Mouse (Mus musculus): ENCODE results near the gene Spaca4. TPM values are rescaled to one million over a fixed set of nuclear protein-coding genes. Genes with fewer than 3 reads are reported as not detected.

Gene Spaca4
- polyA plus RNA-seq, 1 experiment from 2014 or later, result not detected

- WGBS, result 79% methylated on average over 14 of the region's 14 CpGs
- no peak within 1 kb of the TSS for H3K4me2 ChIP-seq (ENCODE audit: low read length)
These were observed 5.0 kb downstream of the Spaca4 start, which contains the start of gene Fam83e for GRCm38 (mm10) chr7:45720413-45721233. Gene Fam83e, plus strand, starts transcription at chr7:45721212.

GRCm38 (mm10) chr7:45719738-45720412 is 5.7 kb downstream of the Spaca4 start:
- peaks cover 58% of the 10 kb centered on the region for H3K36me3 ChIP-seq (ENCODE audit: control insufficient read depth, insufficient read depth, low read length)
- no peak overlapping the region; the same call in 1 of the 2 replicates for H3K4me2 ChIP-seq (ENCODE audit: low read length)
- 92% methylated on average over 15 of the region's 16 CpGs for WGBS
- no peak overlapping the region for H3K4me3 ChIP-seq (ENCODE audit: control insufficient read depth in 1 of 2, insufficient read depth in 1 of 2, low read depth in 1 of 2, low read length in 2 of 2)
- no peaks in the 10 kb centered on the region for H3K9me3 ChIP-seq (ENCODE audit: control insufficient read depth, low read length)
- no peaks in the 10 kb centered on the region for H3K27me3 ChIP-seq (ENCODE audit: control insufficient read depth, insufficient read depth, low read length)
- H3K4me1 ChIP-seq (ENCODE audit: control insufficient read depth in 2 of 2, insufficient read depth in 2 of 2, low read length in 2 of 2), result peaks cover 13 to 35% of the 10 kb centered on the region in 2 experiments
- H3K9ac ChIP-seq (ENCODE audit: low read length), result no peak overlapping the region; the same call in 1 of the 2 replicates
- no peak for ATAC-seq (ENCODE audit: insufficient number of reproducible peaks, insufficient read depth, low FRiP score, low read depth)
- H3K27ac ChIP-seq (replicated peaks in 1 of 2; ENCODE audit: control insufficient read depth in 1 of 2, insufficient read depth in 1 of 2, low read depth in 2 of 2, low read length in 2 of 2), result no peak overlapping the region

More at GRCm38 (mm10) chr7:45720413-45721233, 5.0 kb downstream of the Spaca4 start, which contains the start of gene Fam83e:
- Histone ChIP-seq H3K27me3 (ENCODE audit: control insufficient read depth, insufficient read depth, low read length) (no peaks in the 10 kb centered on the region), H3K4me1 (ENCODE audit: control insufficient read depth in 2 of 2, insufficient read depth in 2 of 2, low read length in 2 of 2) (peaks cover 10 to 31% of the 10 kb centered on the region in 2 experiments), H3K4me3 (ENCODE audit: control insufficient read depth in 1 of 2, insufficient read depth in 1 of 2, low read depth in 1 of 2, low read length in 2 of 2) (no peak within 1 kb of the TSS), H3K9me3 (ENCODE audit: control insufficient read depth, low read length) (no peaks in the 10 kb centered on the region), H3K9ac (ENCODE audit: low read length) (no peak within 1 kb of the TSS), H3K36me3 (ENCODE audit: control insufficient read depth, insufficient read depth, low read length) (peaks cover 65% of the 10 kb centered on the region), H3K27ac (replicated peaks in 1 of 2; ENCODE audit: control insufficient read depth in 1 of 2, insufficient read depth in 1 of 2, low read depth in 2 of 2, low read length in 2 of 2) (no peak within 1 kb of the TSS)
- no peak for ATAC-seq (ENCODE audit: insufficient number of reproducible peaks, insufficient read depth, low FRiP score, low read depth)

DNA sequence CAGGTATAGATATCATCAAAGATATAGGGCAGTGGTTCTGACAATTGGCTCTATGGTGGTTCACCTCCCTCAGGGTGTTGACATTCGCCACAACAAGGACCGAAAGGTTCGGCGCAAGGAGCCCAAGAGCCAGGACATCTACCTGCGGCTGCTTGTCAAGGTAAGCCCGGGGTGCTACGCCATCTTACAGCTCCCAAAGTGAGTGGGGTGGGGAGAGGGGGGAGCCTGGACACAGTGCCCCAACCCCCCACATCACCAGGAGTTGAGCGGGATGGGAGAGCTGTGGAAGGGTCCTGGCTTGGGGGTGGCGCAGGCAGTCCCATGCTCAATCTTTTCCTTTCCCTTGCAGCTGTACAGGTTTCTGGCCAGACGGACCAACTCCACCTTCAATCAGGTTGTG is 6.4 kb downstream of the Spaca4 start:
- 84% methylated on average over 10 of the region's 10 CpGs for WGBS
- no peaks in the 10 kb centered on the region for H3K9me3 ChIP-seq (ENCODE audit: control insufficient read depth, low read length)
- ATAC-seq (ENCODE audit: insufficient number of reproducible peaks, insufficient read depth, low FRiP score, low read depth), result no peak
- H3K27ac ChIP-seq (replicated peaks in 1 of 2; ENCODE audit: control insufficient read depth in 1 of 2, insufficient read depth in 1 of 2, low read depth in 2 of 2, low read length in 2 of 2), result no peak overlapping the region
- H3K9ac ChIP-seq (ENCODE audit: low read length), result peak overlapping the region; percentile 89
- H3K27me3 ChIP-seq (ENCODE audit: control insufficient read depth, insufficient read depth, low read length), result no peaks in the 10 kb centered on the region
- peaks cover 17 to 41% of the 10 kb centered on the region in 2 experiments for H3K4me1 ChIP-seq (ENCODE audit: control insufficient read depth in 2 of 2, insufficient read depth in 2 of 2, low read length in 2 of 2)
- peak overlapping the region; percentile 86 for H3K4me2 ChIP-seq (ENCODE audit: low read length)
- H3K36me3 ChIP-seq (ENCODE audit: control insufficient read depth, insufficient read depth, low read length), result peaks cover 52% of the 10 kb centered on the region
- peak overlapping the region; percentile 63 to 88 for H3K4me3 ChIP-seq (ENCODE audit: control insufficient read depth in 1 of 2, insufficient read depth in 1 of 2, low read depth in 1 of 2, low read length in 2 of 2)

GRCm38 (mm10) chr7:45718331-45718730 is 7.3 kb downstream of the Spaca4 start:
- H3K4me3 ChIP-seq (ENCODE audit: control insufficient read depth in 1 of 2, insufficient read depth in 1 of 2, low read depth in 1 of 2, low read length in 2 of 2), result peak overlapping the region; percentile 63 to 88

GRCm38 (mm10) chr7:45717918-45718297 is 7.7 kb downstream of the Spaca4 start, which contains the start of gene Sphk2:
Gene Sphk2, minus strand, starts transcription at chr7:45718002.
- Histone ChIP-seq H3K9me3 (ENCODE audit: control insufficient read depth, low read length) (no peaks in the 10 kb centered on the region), H3K27ac (replicated peaks in 1 of 2; ENCODE audit: control insufficient read depth in 1 of 2, insufficient read depth in 1 of 2, low read depth in 2 of 2, low read length in 2 of 2) (peak within 1 kb of the TSS; percentile 84 to 94), H3K27me3 (ENCODE audit: control insufficient read depth, insufficient read depth, low read length) (no peaks in the 10 kb centered on the region), H3K4me3 (ENCODE audit: control insufficient read depth in 1 of 2, insufficient read depth in 1 of 2, low read depth in 1 of 2, low read length in 2 of 2) (peak within 1 kb of the TSS; percentile 63 to 88), H3K4me1 (ENCODE audit: control insufficient read depth in 2 of 2, insufficient read depth in 2 of 2, low read length in 2 of 2) (peaks cover 17 to 44% of the 10 kb centered on the region in 2 experiments), H3K36me3 (ENCODE audit: control insufficient read depth, insufficient read depth, low read length) (peaks cover 50% of the 10 kb centered on the region), H3K9ac (ENCODE audit: low read length) (peak within 1 kb of the TSS; percentile 89), H3K4me2 (ENCODE audit: low read length) (peak within 1 kb of the TSS; percentile 90)
- ATAC-seq (ENCODE audit: insufficient number of reproducible peaks, insufficient read depth, low FRiP score, low read depth), result peak; percentile 73
- whole genome bisulfite sequencing, result under 1% methylated on average over 41 of the region's 41 CpGs

More at GRCm38 (mm10) chr7:45718331-45718730, 7.3 kb downstream of the Spaca4 start:
- WGBS, result under 1% methylated on average over 20 of the region's 20 CpGs
- peaks cover 17 to 44% of the 10 kb centered on the region in 2 experiments for H3K4me1 ChIP-seq (ENCODE audit: control insufficient read depth in 2 of 2, insufficient read depth in 2 of 2, low read length in 2 of 2)
- peaks cover 50% of the 10 kb centered on the region for H3K36me3 ChIP-seq (ENCODE audit: control insufficient read depth, insufficient read depth, low read length)
- peak overlapping the region; percentile 89 for H3K9ac ChIP-seq (ENCODE audit: low read length)
- H3K27me3 ChIP-seq (ENCODE audit: control insufficient read depth, insufficient read depth, low read length), result no peaks in the 10 kb centered on the region
- H3K9me3 ChIP-seq (ENCODE audit: control insufficient read depth, low read length), result no peaks in the 10 kb centered on the region
- peak overlapping the region; percentile 84 to 87 for H3K27ac ChIP-seq (replicated peaks in 1 of 2; ENCODE audit: control insufficient read depth in 1 of 2, insufficient read depth in 1 of 2, low read depth in 2 of 2, low read length in 2 of 2)
- ATAC-seq (ENCODE audit: insufficient number of reproducible peaks, insufficient read depth, low FRiP score, low read depth), result no peak
- H3K4me2 ChIP-seq (ENCODE audit: low read length), result peak overlapping the region; percentile 86

- Histone ChIP-seq H3K4me2 (ENCODE audit: low read length) (peak overlapping the region; percentile 90), H3K27ac (replicated peaks in 1 of 2; ENCODE audit: control insufficient read depth in 1 of 2, insufficient read depth in 1 of 2, low read depth in 2 of 2, low read length in 2 of 2) (peak overlapping the region; percentile 84 to 94), H3K27me3 (ENCODE audit: control insufficient read depth, insufficient read depth, low read length) (no peaks in the 10 kb centered on the region), H3K36me3 (ENCODE audit: control insufficient read depth, insufficient read depth, low read length) (peaks cover 52% of the 10 kb centered on the region), H3K9ac (ENCODE audit: low read length) (peak overlapping the region; percentile 88), H3K9me3 (ENCODE audit: control insufficient read depth, low read length) (no peaks in the 10 kb centered on the region), H3K4me3 (ENCODE audit: control insufficient read depth in 1 of 2, insufficient read depth in 1 of 2, low read depth in 1 of 2, low read length in 2 of 2) (peak overlapping the region; percentile 63 to 88), H3K4me1 (ENCODE audit: control insufficient read depth in 2 of 2, insufficient read depth in 2 of 2, low read length in 2 of 2) (peaks cover 17 to 44% of the 10 kb centered on the region in 2 experiments)
- WGBS, result 8% methylated on average over 31 of the region's 31 CpGs
- ATAC-seq (ENCODE audit: insufficient number of reproducible peaks, insufficient read depth, low FRiP score, low read depth), result peak; percentile 8; the same call in 1 of the 2 replicates
These were observed 8.4 kb downstream of the Spaca4 start for GRCm38 (mm10) chr7:45716952-45717917.
